Mouse (Mus musculus) limb, embryonic 15.5 days (tissue): ENCODE data around the gene Sycp2l. TPM values are rescaled to one million over a fixed set of nuclear protein-coding genes. Genes with fewer than 3 reads are reported as not detected.

Experiments
- ATAC-seq: fragments of 200-750 bp; cut with Nextera tagmentation; 2 replicates; pipeline ENCODE4 v1.8.0; 2017; ENCODE audit warnings: low read depth, moderate TSS enrichment; ENCODE audit not compliant: insufficient number of reproducible peaks, low FRiP score, low TSS enrichment
- H3K27ac ChIP-seq: fragments of 300-500 bp; sonication (generic); 2 replicates; pipeline ENCODE4 v1.5.1; 2015; ENCODE audit warnings: moderate library complexity, mild to moderate bottlenecking, inconsistent platforms
- H3K27me3 ChIP-seq: fragments of 300-500 bp; sonication (generic); 2 replicates; pipeline ENCODE4 v1.6.1; 2015; ENCODE audit warnings: inconsistent platforms
- H3K36me3 ChIP-seq: fragments of 300-500 bp; sonication (generic); 2 replicates; pipeline ENCODE4 v1.6.1; 2015; ENCODE audit warnings: inconsistent platforms
- H3K4me1 ChIP-seq: fragments of 300-500 bp; sonication (generic); 2 replicates; pipeline ENCODE4 v1.6.1; 2015; ENCODE audit warnings: inconsistent platforms
- H3K4me2 ChIP-seq: fragments of 300-500 bp; sonication (generic); 2 replicates; pipeline ENCODE4 v1.6.1; 2015; ENCODE audit warnings: mild to moderate bottlenecking, inconsistent platforms
- H3K4me3 ChIP-seq: fragments of 300-500 bp; sonication (generic); 2 replicates; pipeline ENCODE4 v1.5.1; 2015; ENCODE audit warnings: mild to moderate bottlenecking, inconsistent platforms
- H3K9ac ChIP-seq: fragments of 300-500 bp; sonication (generic); 2 replicates; pipeline ENCODE4 v1.6.1; 2015; ENCODE audit warnings: inconsistent platforms
- H3K9me3 ChIP-seq: fragments of 300-500 bp; sonication (generic); 2 replicates; pipeline ENCODE4 v1.6.1; 2016; ENCODE audit warnings: inconsistent platforms
- WGBS: fragments of 180-500 bp; shearing (Covaris S2); methylation state at CpG from one replicate; pipeline ENCODE4 v1.1.7; 2015; 5-methylcytosine and 5-hydroxymethylcytosine counted together
- polyA plus RNA-seq: library from polyadenylated mRNA; unstranded; fragments of >200 nt; fragmentation: Nextera tagmentation; extraction: Ambion mirVana; gene quantifications from 2 replicates; pipeline ENCODE4 v1.2.1, GENCODE M21; 2015

Gene Sycp2l
- polyA plus RNA-seq = not detected in 2 replicates

DNA sequence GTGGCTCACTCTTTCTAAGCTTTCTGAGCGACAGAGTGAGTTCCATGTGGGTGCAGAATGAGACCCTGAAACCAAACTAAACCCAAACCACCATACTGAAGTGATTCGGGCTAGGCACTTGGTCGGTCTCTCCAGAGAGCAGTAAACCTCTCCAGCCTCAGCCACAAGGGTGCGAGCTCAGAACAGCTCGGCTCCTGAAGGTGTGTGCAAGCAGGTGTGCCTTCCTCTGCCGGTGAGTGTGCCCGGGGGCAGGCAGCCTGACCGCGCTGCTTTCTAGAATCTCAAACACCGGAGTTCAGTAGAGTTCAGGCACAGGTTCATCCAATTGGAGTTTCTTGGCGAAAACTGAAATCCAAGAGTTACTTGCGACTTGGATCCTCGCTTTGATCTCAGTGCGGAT, at the start of gene Sycp2l:
Sycp2l (plus strand) TSS at position 368 of the 400 bp plus-strand sequence.
- Histone ChIP-seq H3K4me2 (0 out of 2 replicates have a peak within 1 kb of the TSS, but pooled peaks have one; percentile 12), H3K27ac (no peak within 1 kb of the TSS), H3K9me3 (no peaks in the 10 kb centered on the region), H3K9ac (no peak within 1 kb of the TSS), H3K27me3 (peaks cover 16% of the 10 kb centered on the region), H3K4me3 (no peak within 1 kb of the TSS), H3K36me3 (no peaks in the 10 kb centered on the region), H3K4me1 (peaks cover 4% of the 10 kb centered on the region; the same call in 1 of the 2 replicates)
- WGBS = 29% methylated on average over 14 of the region's 14 CpGs
- no peak for ATAC-seq

DNA sequence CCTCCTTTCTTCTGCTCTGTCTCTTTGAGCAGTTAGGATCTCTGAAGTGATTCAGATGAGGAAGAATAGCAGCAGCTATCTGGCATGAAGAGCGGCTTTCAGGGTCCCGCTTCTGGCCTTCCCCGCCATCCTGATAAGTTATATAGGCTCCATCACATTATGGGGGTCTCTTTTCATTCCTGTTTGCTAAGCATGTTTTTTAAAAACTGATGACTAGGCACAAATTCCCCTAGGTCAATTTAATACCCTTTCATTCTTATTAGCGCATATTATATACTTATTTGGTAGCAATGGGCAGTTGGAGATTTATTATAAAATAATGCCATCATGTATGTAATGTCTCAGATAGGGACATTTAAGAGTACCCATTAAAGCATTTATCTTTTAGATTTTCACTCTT, 46.5 kb upstream of the Sycp2l start:
- ATAC-seq = no peak
- no peaks in the 10 kb centered on the region for H3K9me3 ChIP-seq
- no peak overlapping the region for H3K4me2 ChIP-seq
- WGBS = 95% methylated on average over 4 of the region's 4 CpGs
- no peaks in the 10 kb centered on the region for H3K4me1 ChIP-seq
- H3K4me3 ChIP-seq = no peak overlapping the region
- H3K27me3 ChIP-seq = no peaks in the 10 kb centered on the region
- no peaks in the 10 kb centered on the region for H3K36me3 ChIP-seq
- no peak overlapping the region for H3K9ac ChIP-seq
- no peak overlapping the region for H3K27ac ChIP-seq

DNA sequence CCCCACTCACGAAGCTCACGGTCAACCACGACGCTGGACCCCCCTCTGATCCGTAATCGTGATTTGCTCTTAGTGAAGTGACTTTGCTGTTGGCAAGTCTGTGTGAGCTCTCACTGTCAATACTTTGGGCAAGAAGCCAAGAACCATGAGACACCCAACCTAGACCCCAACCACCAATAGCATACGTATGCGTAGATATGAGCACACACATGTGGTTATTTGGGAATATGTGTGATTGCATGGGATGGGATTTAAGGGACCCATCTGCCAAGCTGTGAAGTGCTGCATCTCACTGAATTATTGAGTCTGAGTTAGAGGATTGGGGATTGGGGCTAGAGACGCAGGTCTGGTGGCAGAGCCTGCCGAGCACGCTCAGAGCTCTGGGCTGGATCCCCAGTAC, 42.5 kb upstream of the Sycp2l start:
- 87% methylated on average over 11 of the region's 11 CpGs for WGBS
- Histone ChIP-seq H3K4me3 (no peak overlapping the region), H3K4me1 (no peaks in the 10 kb centered on the region), H3K9me3 (no peaks in the 10 kb centered on the region), H3K27me3 (peaks cover under 1% of the 10 kb centered on the region; the same call in 1 of the 2 replicates), H3K36me3 (no peaks in the 10 kb centered on the region), H3K9ac (no peak overlapping the region), H3K27ac (no peak overlapping the region), H3K4me2 (no peak overlapping the region)
- ATAC-seq = no peak

DNA sequence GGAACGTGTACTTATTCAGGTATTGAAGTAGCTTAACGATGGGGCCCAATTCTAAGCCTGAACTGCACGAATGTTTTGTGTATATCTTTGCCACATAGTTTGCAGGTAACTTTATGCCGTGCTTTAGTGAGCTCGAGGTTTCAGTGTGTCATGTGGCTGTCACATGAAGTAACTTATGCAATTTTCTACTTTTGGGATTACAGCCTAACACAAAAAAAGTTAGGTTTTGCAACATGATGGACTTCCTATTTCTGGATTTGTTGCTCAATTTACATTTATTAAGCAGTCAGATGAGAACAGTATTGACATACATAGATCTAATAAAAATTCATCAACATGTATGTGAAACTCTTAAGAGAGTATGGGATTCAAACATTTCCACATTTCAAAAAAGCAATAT, 40.3 kb upstream of the Sycp2l start:
- H3K27me3 ChIP-seq = peaks cover 15% of the 10 kb centered on the region
- no peak overlapping the region for H3K9ac ChIP-seq
- H3K4me3 ChIP-seq = no peak overlapping the region
- ATAC-seq = no peak
- WGBS = 71% methylated on average over 5 of the region's 5 CpGs
- no peaks in the 10 kb centered on the region for H3K9me3 ChIP-seq
- H3K4me2 ChIP-seq = no peak overlapping the region
- H3K36me3 ChIP-seq = no peaks in the 10 kb centered on the region
- peaks cover 3% of the 10 kb centered on the region; the same call in 1 of the 2 replicates for H3K4me1 ChIP-seq
- no peak overlapping the region for H3K27ac ChIP-seq

DNA sequence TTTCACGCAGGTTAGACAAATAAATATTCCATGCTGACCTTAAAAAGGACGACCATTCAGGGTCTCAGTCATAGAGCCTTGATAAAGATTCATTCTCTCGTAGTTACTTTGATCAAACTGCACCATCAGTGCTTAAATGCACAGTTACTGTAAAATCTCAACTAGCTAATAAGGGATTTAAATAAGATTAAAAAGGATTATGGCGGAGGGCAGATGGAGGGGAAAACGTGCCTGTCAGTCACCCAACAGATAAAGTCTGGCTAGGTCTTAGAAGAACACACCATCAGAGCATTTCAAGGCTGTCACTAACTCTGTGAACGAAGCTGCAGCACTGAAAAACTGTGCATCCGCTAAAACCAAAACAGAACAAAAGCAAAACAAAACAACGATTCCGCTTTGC, 36.2 kb upstream of the Sycp2l start:
- ATAC-seq = no peak
- no peak overlapping the region for H3K9ac ChIP-seq
- WGBS = 70% methylated on average over 9 of the region's 9 CpGs

DNA sequence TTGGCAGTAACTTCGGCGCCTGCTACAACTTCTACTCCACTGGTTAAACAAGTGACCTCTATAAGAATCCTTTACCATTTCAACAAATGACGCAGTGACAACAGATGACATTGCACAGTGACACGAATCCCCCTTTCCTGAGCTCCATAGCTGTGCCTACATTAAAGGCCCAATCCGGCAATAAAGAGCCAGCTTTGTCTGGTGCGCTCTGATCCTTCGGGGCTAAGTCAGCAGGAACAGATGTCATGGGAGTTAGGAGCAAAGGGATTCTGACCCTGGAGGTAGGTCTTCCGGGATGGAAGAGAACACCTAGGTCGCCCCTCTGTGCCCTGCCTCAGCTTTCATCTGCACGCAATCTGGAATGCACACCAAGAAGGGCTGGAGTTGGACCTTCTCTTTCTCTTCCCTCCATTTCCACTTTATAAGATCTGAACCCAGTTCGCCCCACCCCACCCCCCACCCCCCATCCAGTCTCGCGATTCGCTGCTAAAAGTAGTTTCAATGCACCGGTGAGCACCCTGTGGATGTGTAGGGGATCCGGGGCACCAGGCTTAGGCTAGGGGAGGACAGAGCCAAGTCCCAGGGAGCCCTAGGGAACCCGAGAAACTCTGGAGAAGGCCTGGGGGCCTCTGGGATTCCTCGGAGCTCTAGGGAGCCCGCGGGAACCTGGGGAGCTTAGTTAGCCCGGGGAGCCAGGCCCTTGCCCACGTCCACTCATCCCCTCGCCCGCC, 35.3 kb upstream of the Sycp2l start:
- Histone ChIP-seq H3K4me2 (peak overlapping the region; percentile 88), H3K4me3 (peak overlapping the region; percentile 49), H3K9me3 (no peaks in the 10 kb centered on the region), H3K36me3 (no peaks in the 10 kb centered on the region), H3K27me3 (peaks cover 22% of the 10 kb centered on the region), H3K4me1 (peaks cover 10% of the 10 kb centered on the region; the same call in 1 of the 2 replicates), H3K27ac (no peak overlapping the region), H3K9ac (no peak overlapping the region)
- WGBS = 7% methylated on average over 24 of the region's 24 CpGs
- ATAC-seq = peak; percentile 13; the same call in 1 of the 2 replicates

More for the DNA sequence above, 36.2 kb upstream of the Sycp2l start:
- H3K4me2 ChIP-seq = no peak overlapping the region
- H3K27me3 ChIP-seq = peaks cover 22% of the 10 kb centered on the region
- no peaks in the 10 kb centered on the region for H3K36me3 ChIP-seq
- peaks cover 10% of the 10 kb centered on the region; the same call in 1 of the 2 replicates for H3K4me1 ChIP-seq
- no peaks in the 10 kb centered on the region for H3K9me3 ChIP-seq
- H3K4me3 ChIP-seq = no peak overlapping the region
- no peak overlapping the region for H3K27ac ChIP-seq

DNA sequence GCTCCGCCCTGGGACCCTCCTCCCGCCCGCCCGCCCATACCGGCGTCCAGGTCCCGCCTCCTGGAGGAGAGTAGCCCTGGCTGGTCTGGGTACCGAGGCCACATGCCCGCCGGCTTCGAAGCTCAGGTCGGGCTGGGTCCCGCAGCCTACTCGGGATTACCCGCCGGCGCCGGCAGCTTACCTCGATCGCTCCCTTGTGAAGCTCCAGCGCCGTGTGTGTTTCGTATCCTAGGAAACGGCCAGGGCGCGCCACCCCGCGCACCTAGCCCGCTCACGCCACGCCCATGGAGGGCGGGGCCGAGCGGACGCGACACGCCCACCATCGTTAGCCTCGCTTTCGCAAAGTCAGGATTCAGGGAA, 34.7 kb upstream of the Sycp2l start, which contains the start of gene Mak:
Mak (minus strand) TSS at position 286 of the 360 bp plus-strand sequence.
- H3K9me3 ChIP-seq = no peaks in the 10 kb centered on the region
- no peaks in the 10 kb centered on the region for H3K36me3 ChIP-seq
- no peak within 1 kb of the TSS for H3K9ac ChIP-seq
- peaks cover 10% of the 10 kb centered on the region; the same call in 1 of the 2 replicates for H3K4me1 ChIP-seq
- no peak within 1 kb of the TSS for H3K27ac ChIP-seq
- ATAC-seq = peak; percentile 71
- peak within 1 kb of the TSS; percentile 88 for H3K4me2 ChIP-seq
- H3K27me3 ChIP-seq = peaks cover 22% of the 10 kb centered on the region
- peak within 1 kb of the TSS; percentile 49 for H3K4me3 ChIP-seq
- under 1% methylated on average over 35 of the region's 40 CpGs for WGBS

DNA sequence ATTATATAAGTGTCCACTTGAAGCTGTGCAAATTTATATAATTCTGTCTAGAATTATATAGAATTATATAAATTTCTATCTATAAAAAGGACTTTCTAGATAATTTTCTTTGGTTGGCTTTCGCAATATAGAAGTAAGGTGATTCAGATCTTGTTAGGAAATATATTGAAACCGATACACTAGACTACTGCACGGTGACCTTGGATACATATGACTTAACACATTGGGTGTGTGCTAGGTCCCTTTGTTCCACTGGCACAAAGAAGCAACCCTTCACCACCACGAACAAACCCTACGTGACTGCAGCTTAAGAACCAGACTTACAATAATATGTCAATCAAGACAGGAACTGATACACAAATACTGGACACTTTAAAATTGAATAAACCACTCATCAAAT, 34.2 kb upstream of the Sycp2l start:
- Histone ChIP-seq H3K27me3 (peaks cover 22% of the 10 kb centered on the region), H3K9me3 (no peaks in the 10 kb centered on the region), H3K27ac (no peak overlapping the region), H3K4me2 (peak overlapping the region; percentile 88; the same call in 1 of the 2 replicates), H3K9ac (no peak overlapping the region), H3K36me3 (no peaks in the 10 kb centered on the region), H3K4me1 (peaks cover 10% of the 10 kb centered on the region; the same call in 1 of the 2 replicates), H3K4me3 (peak overlapping the region; percentile 49; the same call in 1 of the 2 replicates)
- WGBS = 57% methylated on average over 5 of the region's 5 CpGs
- no peak for ATAC-seq

DNA sequence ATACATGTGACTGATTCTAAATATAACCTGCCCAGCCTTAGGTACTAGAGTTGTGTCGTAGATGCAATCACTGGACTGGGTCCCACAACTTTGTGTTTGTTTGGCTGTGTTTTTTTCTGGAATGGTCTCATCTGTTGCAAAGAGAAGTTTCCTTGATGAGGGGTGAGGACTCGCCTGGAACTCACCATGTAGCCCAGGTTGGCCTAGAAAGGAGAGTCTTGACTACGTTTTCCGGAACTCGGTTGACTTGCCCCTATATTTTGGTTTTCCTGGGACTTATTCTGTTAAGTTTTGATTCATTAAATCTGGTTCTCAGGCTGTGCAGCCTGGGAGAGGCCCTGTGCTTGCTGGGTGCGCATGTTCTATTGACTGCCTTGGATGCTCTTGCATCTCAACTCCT, 33.4 kb upstream of the Sycp2l start:
- H3K4me2 ChIP-seq = no peak overlapping the region
- H3K36me3 ChIP-seq = no peaks in the 10 kb centered on the region
- H3K27ac ChIP-seq = no peak overlapping the region
- H3K9ac ChIP-seq = no peak overlapping the region
- ATAC-seq = no peak
- 93% methylated on average over 6 of the region's 6 CpGs for WGBS
- peaks cover 10% of the 10 kb centered on the region; the same call in 1 of the 2 replicates for H3K4me1 ChIP-seq
- H3K4me3 ChIP-seq = no peak overlapping the region
- peaks cover 22% of the 10 kb centered on the region for H3K27me3 ChIP-seq
- no peaks in the 10 kb centered on the region for H3K9me3 ChIP-seq

DNA sequence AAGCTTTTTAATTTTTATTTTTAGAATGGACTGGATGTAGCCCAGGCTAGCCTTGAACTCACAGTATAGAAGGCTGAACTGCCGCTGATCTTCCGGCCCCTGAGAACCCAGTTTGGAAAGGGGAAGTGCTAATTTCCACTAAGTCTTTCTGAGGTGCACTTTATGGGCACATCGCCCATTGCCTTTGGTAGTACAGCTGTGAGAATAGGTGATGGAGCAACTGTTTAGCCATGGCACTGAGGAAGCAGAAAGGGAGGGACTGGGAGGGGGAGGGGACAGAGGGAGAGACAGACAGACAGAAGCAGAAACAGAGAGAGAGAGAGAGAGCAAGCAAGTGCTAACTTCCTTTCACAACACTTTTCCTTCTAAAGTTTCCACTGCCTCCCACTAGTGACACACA, 29.6 kb upstream of the Sycp2l start:
- Histone ChIP-seq H3K4me1 (0 out of 2 replicates have a peak, but pooled peaks cover under 1% of the 10 kb centered on the region), H3K9ac (no peak overlapping the region), H3K4me2 (no peak overlapping the region), H3K4me3 (no peak overlapping the region), H3K9me3 (no peaks in the 10 kb centered on the region), H3K27ac (no peak overlapping the region), H3K27me3 (no peaks in the 10 kb centered on the region), H3K36me3 (no peaks in the 10 kb centered on the region)
- 78% methylated on average over 3 of the region's 3 CpGs for WGBS
- no peak for ATAC-seq

DNA sequence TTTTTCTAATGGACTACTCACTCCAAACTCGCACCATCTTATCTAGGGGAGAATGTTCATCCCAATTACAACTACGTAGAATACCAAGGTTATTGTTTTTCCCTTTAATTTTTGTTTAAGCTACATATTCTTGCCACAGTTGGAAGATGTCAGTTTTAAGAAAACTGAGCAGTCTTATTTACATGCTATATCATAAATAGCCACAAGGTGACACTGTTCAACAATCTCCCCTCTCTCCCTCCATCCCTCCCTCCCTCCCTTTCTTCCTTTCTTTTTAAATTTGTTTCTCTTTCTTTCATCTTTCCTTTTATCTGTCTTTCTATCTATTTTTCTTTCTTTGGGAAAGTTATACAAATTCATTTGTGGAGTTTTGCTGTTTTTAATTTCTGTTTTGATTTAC, 29.0 kb upstream of the Sycp2l start:
- no peaks in the 10 kb centered on the region for H3K36me3 ChIP-seq
- H3K9ac ChIP-seq = no peak overlapping the region
- 21% methylated on average over 2 of the region's 2 CpGs for WGBS
- no peak overlapping the region for H3K27ac ChIP-seq
- H3K27me3 ChIP-seq = no peaks in the 10 kb centered on the region
- H3K9me3 ChIP-seq = no peaks in the 10 kb centered on the region
- ATAC-seq = no peak
- no peak overlapping the region for H3K4me2 ChIP-seq
- no peak overlapping the region for H3K4me3 ChIP-seq
- no peaks in the 10 kb centered on the region for H3K4me1 ChIP-seq

DNA sequence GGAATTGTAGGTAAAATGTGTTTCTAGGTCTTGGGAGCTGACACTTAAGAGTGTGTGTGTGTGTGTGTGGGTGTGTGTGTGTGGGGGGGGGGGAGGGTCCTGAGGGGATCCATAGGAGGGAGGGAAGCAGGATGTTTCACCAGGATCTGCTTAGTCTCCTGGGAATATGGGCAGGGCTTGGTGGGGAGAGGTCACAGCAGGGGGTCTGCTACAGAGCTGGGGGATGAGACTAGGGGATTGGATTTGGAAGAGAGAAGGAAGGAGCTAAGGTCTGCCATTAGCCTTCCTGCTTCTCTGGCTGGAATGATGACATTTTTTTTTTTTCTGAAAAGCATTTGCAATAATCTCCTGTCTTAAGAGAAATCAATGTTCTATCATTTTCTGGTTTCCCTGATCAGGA, 25.4 kb upstream of the Sycp2l start:
- H3K9ac ChIP-seq = no peak overlapping the region
- H3K36me3 ChIP-seq = no peaks in the 10 kb centered on the region
- ATAC-seq = no peak
- H3K9me3 ChIP-seq = no peaks in the 10 kb centered on the region
- H3K27ac ChIP-seq = no peak overlapping the region
- H3K4me3 ChIP-seq = no peak overlapping the region
- H3K4me2 ChIP-seq = no peak overlapping the region
- peaks cover 16% of the 10 kb centered on the region; the same call in 1 of the 2 replicates for H3K27me3 ChIP-seq
- no peaks in the 10 kb centered on the region for H3K4me1 ChIP-seq
